18 mouse cellular contexts compared by ENCODE assay signal in genomic region chr8:122483877-122484276, GRCm38 (mm10). TPM values are rescaled to one million over a fixed set of nuclear protein-coding genes. Genes with fewer than 3 reads are reported as not detected.
DNase-seq lines count a peak whose midpoint lies in the region; ATAC-seq and TF ChIP-seq lines count a peak whose summit lies in the region.
"Had no signal": no experiment of that assay in that cellular context is flagged by ENCODE, and none has a peak within 500 bp of the region (broad histone marks: within the 10 kb centered on the region; RNA-seq: fewer than 3 reads in every experiment).

No protein-coding gene starts in this region.

- no peak overlapping the region for H3K4me2 ChIP-seq in kidney, postnatal 0 days (ENCODE audit: low read length)
- H3K4me2 ChIP-seq: forebrain, embryonic 15.5 days; intestine, embryonic 15.5 days; liver, embryonic 13.5 days; stomach, embryonic 15.5 days had no signal

- TF ChIP-seq EP300 in MEL (IDR thresholded peaks at IDR 0.05; ENCODE audit: low read depth in 1 of 2, low read length in 2 of 2) = no peak

- H3K4me3 ChIP-seq in kidney, postnatal 0 days (replicated peaks; ENCODE audit: low read depth, low read length) = no peak overlapping the region
- no peak overlapping the region for H3K4me3 ChIP-seq in thymus, adult 2 months (ENCODE audit: control insufficient read depth, insufficient read depth, low read length)
- H3K4me3 ChIP-seq in MEL (ENCODE audit: control insufficient read depth in 1 of 2, insufficient read depth in 1 of 2, low read depth in 2 of 2, low read length in 2 of 2) = no peak overlapping the region
- H3K4me3 ChIP-seq: forebrain, embryonic 15.5 days; intestine, embryonic 15.5 days; liver, embryonic 13.5 days; stomach, embryonic 15.5 days had no signal

- H3K27me3 ChIP-seq in kidney, postnatal 0 days (ENCODE audit: insufficient read depth, low read length) = no peaks in the 10 kb centered on the region
- no peaks in the 10 kb centered on the region for H3K27me3 ChIP-seq in thymus, adult 2 months (ENCODE audit: control insufficient read depth, insufficient read depth, low read length)
- H3K27me3 ChIP-seq in MEL (ENCODE audit: control insufficient read depth in 1 of 2, insufficient read depth in 2 of 2, low read length in 2 of 2) = no peaks in the 10 kb centered on the region
- H3K27me3 ChIP-seq: forebrain, embryonic 15.5 days; intestine, embryonic 15.5 days; liver, embryonic 13.5 days; stomach, embryonic 15.5 days had no signal

- H3K4me1 ChIP-seq in kidney, postnatal 0 days (replicated peaks; ENCODE audit: insufficient read depth, low read length) = no peaks in the 10 kb centered on the region
- no peaks in the 10 kb centered on the region for H3K4me1 ChIP-seq in thymus, adult 2 months (replicated peaks; ENCODE audit: control insufficient read depth, insufficient read depth, low read length)
- no peaks in the 10 kb centered on the region for H3K4me1 ChIP-seq in MEL (ENCODE audit: control insufficient read depth in 1 of 2, insufficient read depth in 2 of 2, low read length in 2 of 2)
- H3K4me1 ChIP-seq: intestine, embryonic 15.5 days; liver, embryonic 13.5 days; stomach, embryonic 15.5 days had no signal

- H3K79me2 ChIP-seq in MEL (ENCODE audit: control insufficient read depth, insufficient read depth, low read length, poor library complexity) = no peaks in the 10 kb centered on the region

- peak; percentile 43; the same call in 1 of the 2 replicates for TF ChIP-seq CTCF in kidney, postnatal 0 days (IDR thresholded peaks at IDR 0.05; ENCODE audit: low read depth)
- TF ChIP-seq CTCF in thymus, adult 2 months (IDR thresholded peaks at IDR 0.05; ENCODE audit: borderline replicate concordance, control insufficient read depth, extremely low read depth, insufficient read depth, low read length, poor library complexity) = peak; percentile 37; the same call in 1 of the 2 replicates
- TF ChIP-seq CTCF in MEL (IDR thresholded peaks at IDR 0.05 in 2 of 3, conservative IDR thresholded peaks at IDR 0.05 in 1 of 3; ENCODE audit: control insufficient read depth in 1 of 3, insufficient read depth in 1 of 3, low read depth in 2 of 3, low read length in 3 of 3, poor library complexity in 1 of 3, severe bottlenecking in 1 of 3) = peak; percentile 56 to 68 (median 62)

- TF ChIP-seq RAD21 in MEL (IDR thresholded peaks at IDR 0.05; ENCODE audit: low read depth, low read length) = peak; percentile 45

- WGBS in kidney, postnatal 0 days = 96% methylated on average over 7 of the region's 7 CpGs
- WGBS in thymus, adult 2 months = over 99% methylated on average over 7 of the region's 7 CpGs

- H3K9ac ChIP-seq in kidney, postnatal 0 days (ENCODE audit: low read depth, low read length) = no peak overlapping the region
- no peak overlapping the region for H3K9ac ChIP-seq in MEL (ENCODE audit: control insufficient read depth, low read depth, low read length, poor library complexity, severe bottlenecking)
- H3K9ac ChIP-seq: forebrain, embryonic 15.5 days; intestine, embryonic 15.5 days; liver, embryonic 13.5 days; stomach, embryonic 15.5 days had no signal

- no peak overlapping the region for H3K27ac ChIP-seq in kidney, postnatal 0 days
- H3K27ac ChIP-seq in thymus, adult 2 months (ENCODE audit: control insufficient read depth, insufficient read depth, low read length) = no peak overlapping the region
- no peak overlapping the region for H3K27ac ChIP-seq in MEL (ENCODE audit: control insufficient read depth, low read depth, low read length)
- H3K27ac ChIP-seq: forebrain, embryonic 15.5 days; intestine, embryonic 15.5 days; liver, embryonic 13.5 days; stomach, embryonic 15.5 days had no signal

- ATAC-seq in kidney, postnatal 0 days (replicated peaks; ENCODE audit: low FRiP score, low read depth) = no peak
- ATAC-seq: activated CD4-positive, CD25-positive, alpha-beta regulatory T cell, adult 4 months; forebrain, embryonic 15.5 days; intestine, embryonic 15.5 days had no signal

- no peak for DNase-seq in kidney, postnatal 0 days (ENCODE audit: low spot score)
- DNase-seq in kidney, postnatal 14 days = no peak
- no peak for DNase-seq in thymus, adult 2 months
- DNase-seq in thymus, postnatal 0 days (ENCODE audit: low spot score) = no peak
- peak; percentile 59 for DNase-seq in MEL (ENCODE audit: low read depth, low spot score)
- DNase-seq in frontal cortex, adult 2 months (ENCODE audit: extremely low spot score in 1 of 2, low spot score in 1 of 2) = no peak
- no peak for DNase-seq in ovary, adult 18-20 months (ENCODE audit: low spot score)
- DNase-seq: cerebellum, adult 2 months; gastrocnemius, postnatal 36 days; liver, embryonic 13.5 days; retina, postnatal 1 day had no signal

- H3K36me3 ChIP-seq in kidney, postnatal 0 days (ENCODE audit: insufficient read depth, low read length) = peaks cover 73% of the 10 kb centered on the region
- H3K36me3 ChIP-seq in thymus, adult 2 months (ENCODE audit: control insufficient read depth, insufficient read depth, low read length) = peaks cover 43% of the 10 kb centered on the region
- H3K36me3 ChIP-seq in MEL (ENCODE audit: control insufficient read depth in 1 of 2, insufficient read depth in 2 of 2, low read length in 2 of 2) = peaks cover 0 to 1% of the 10 kb centered on the region in 2 experiments; a peak in 1 of 4 replicates

- no peak for TF ChIP-seq POLR2A in thymus, adult 2 months (IDR thresholded peaks at IDR 0.05; ENCODE audit: control insufficient read depth, extremely low read depth, insufficient read depth, low read length, poor library complexity)
- TF ChIP-seq POLR2A in MEL (IDR thresholded peaks at IDR 0.05; ENCODE audit: control insufficient read depth in 1 of 2, insufficient read depth in 1 of 2, low read depth in 1 of 2, low read length in 2 of 2, poor library complexity in 1 of 2) = no peak

- H3K9me3 ChIP-seq in kidney, postnatal 0 days (replicated peaks; ENCODE audit: low read length) = no peaks in the 10 kb centered on the region
- no peaks in the 10 kb centered on the region for H3K9me3 ChIP-seq in MEL (replicated peaks; ENCODE audit: insufficient read depth, low read length)
- H3K9me3 ChIP-seq: forebrain, embryonic 15.5 days; intestine, embryonic 15.5 days; liver, embryonic 13.5 days; stomach, embryonic 15.5 days had no signal

TF ChIP-seq in MEL, 35 proteins besides CTCF, POLR2A, EP300 and RAD21 (continues in another document):
- no peak for TF ChIP-seq CHD1 (IDR thresholded peaks at IDR 0.05; ENCODE audit: low read depth, low read length)
- no peak for TF ChIP-seq MAX (IDR thresholded peaks at IDR 0.05; ENCODE audit: low read length)
- 0 out of 2 replicates have a peak, but pooled peaks have one; percentile 20 for TF ChIP-seq MYC (IDR thresholded peaks at IDR 0.05; ENCODE audit: low read depth, low read length)
- no peak for TF ChIP-seq GABPA (IDR thresholded peaks at IDR 0.05; ENCODE audit: low read depth, low read length)
- no peak for TF ChIP-seq JUND (IDR thresholded peaks at IDR 0.05; ENCODE audit: low read depth, low read length)
- no peak for TF ChIP-seq TCF12 (IDR thresholded peaks at IDR 0.05; ENCODE audit: low read depth, low read length)
- TF ChIP-seq ETS1 (IDR thresholded peaks at IDR 0.05; ENCODE audit: low read depth, low read length) = no peak
- TF ChIP-seq SMC3 (IDR thresholded peaks at IDR 0.05; ENCODE audit: low read depth, low read length) = peak; percentile 48

RNA-seq across cellular contexts. Expression of gene Ctu2, which starts 7.9 kb away (rescaled TPM):
- 44.5 and 45.6 TPM in 2 replicates for polyA plus RNA-seq in kidney, postnatal 0 days (2015; fragmentation: Nextera tagmentation; extraction: Ambion mirVana)
- 118 and 136 TPM in 2 replicates for polyA plus RNA-seq in thymus, adult 2 months (2012; rRNA removed)
- polyA plus RNA-seq in thymus, postnatal 0 days (2015; fragmentation: Nextera tagmentation; extraction: Ambion mirVana) = 72.9 and 75.3 TPM in 2 replicates
- 44.4 and 57.4 TPM in 2 replicates for total RNA-seq in MEL (2012; rRNA removed)
- 10 to 100 TPM in 1 of 2 experiments, not detected in 1; 44.0 TPM for polyA plus RNA-seq in MEL (2012; ENCODE audit: insufficient read depth in 1 of 2, insufficient read length in 2 of 2, low read depth in 1 of 2, low replicate concordance in 2 of 2, missing spikeins in 1 of 2)
- polyA plus RNA-seq in frontal cortex, adult 2 months (2012; rRNA removed) = 40.2 and 51.2 TPM in 2 replicates

RNA-seq across cellular contexts. Expression of gene Rnf166, which starts 8.0 kb away (rescaled TPM):
- 44.0 and 44.5 TPM in 2 replicates for polyA plus RNA-seq in kidney, postnatal 0 days (2015; fragmentation: Nextera tagmentation; extraction: Ambion mirVana)
- polyA plus RNA-seq in thymus, adult 2 months (2012; rRNA removed) = 273 and 296 TPM in 2 replicates
- polyA plus RNA-seq in thymus, postnatal 0 days (2015; fragmentation: Nextera tagmentation; extraction: Ambion mirVana) = 98.0 and 108 TPM in 2 replicates
- total RNA-seq in MEL (2012; rRNA removed) = 12.0 and 18.6 TPM in 2 replicates
- polyA plus RNA-seq in MEL (2012; ENCODE audit: insufficient read depth in 1 of 2, insufficient read length in 2 of 2, low read depth in 1 of 2, low replicate concordance in 2 of 2, missing spikeins in 1 of 2) = 10 to 100 TPM in 1 of 2 experiments, not detected in 1; 37.7 TPM
- polyA plus RNA-seq in frontal cortex, adult 2 months (2012; rRNA removed) = 62.3 and 86.3 TPM in 2 replicates

RNA-seq across cellular contexts. Expression of gene Snai3, which starts 23.3 kb away (rescaled TPM):
- polyA plus RNA-seq in kidney, postnatal 0 days (2015; fragmentation: Nextera tagmentation; extraction: Ambion mirVana) = 0.67 and 1.0 TPM in 2 replicates
- 47.1 and 51.1 TPM in 2 replicates for polyA plus RNA-seq in thymus, adult 2 months (2012; rRNA removed)
- polyA plus RNA-seq in thymus, postnatal 0 days (2015; fragmentation: Nextera tagmentation; extraction: Ambion mirVana) = 37.5 TPM in 2 replicates
- total RNA-seq in MEL (2012; rRNA removed) = not detected in 2 replicates
- under 1 TPM in 1 of 2 experiments, not detected in 1; 0.06 TPM for polyA plus RNA-seq in MEL (2012; ENCODE audit: insufficient read depth in 1 of 2, insufficient read length in 2 of 2, low read depth in 1 of 2, low replicate concordance in 2 of 2, missing spikeins in 1 of 2)
- 0.22 and 0.57 TPM in 2 replicates for polyA plus RNA-seq in frontal cortex, adult 2 months (2012; rRNA removed)
- polyA plus RNA-seq: brain, embryonic 14.5 days; forebrain, embryonic 15.5 days; hindbrain, embryonic 11.5 days; neural tube, embryonic 14.5 days had no signal

RNA-seq across cellular contexts. Expression of gene Mvd, which starts 40.7 kb away (rescaled TPM):
- polyA plus RNA-seq in kidney, postnatal 0 days (2015; fragmentation: Nextera tagmentation; extraction: Ambion mirVana) = 31.2 and 36.3 TPM in 2 replicates
- 25.0 and 26.2 TPM in 2 replicates for polyA plus RNA-seq in thymus, adult 2 months (2012; rRNA removed)
- 17.4 and 19.5 TPM in 2 replicates for polyA plus RNA-seq in thymus, postnatal 0 days (2015; fragmentation: Nextera tagmentation; extraction: Ambion mirVana)
- 20.6 and 20.8 TPM in 2 replicates for total RNA-seq in MEL (2012; rRNA removed)
- 10 to 100 TPM in 1 of 2 experiments, not detected in 1; 25.5 TPM for polyA plus RNA-seq in MEL (2012; ENCODE audit: insufficient read depth in 1 of 2, insufficient read length in 2 of 2, low read depth in 1 of 2, low replicate concordance in 2 of 2, missing spikeins in 1 of 2)
- polyA plus RNA-seq in frontal cortex, adult 2 months (2012; rRNA removed) = 31.2 and 35.9 TPM in 2 replicates

RNA-seq across cellular contexts. Expression of gene Cyba, which starts 51.1 kb away (rescaled TPM):
- polyA plus RNA-seq in kidney, postnatal 0 days (2015; fragmentation: Nextera tagmentation; extraction: Ambion mirVana) = 647 and 704 TPM in 2 replicates
- polyA plus RNA-seq in thymus, adult 2 months (2012; rRNA removed) = 671 and 705 TPM in 2 replicates
- 540 and 564 TPM in 2 replicates for polyA plus RNA-seq in thymus, postnatal 0 days (2015; fragmentation: Nextera tagmentation; extraction: Ambion mirVana)
- total RNA-seq in MEL (2012; rRNA removed) = 299 and 344 TPM in 2 replicates
- polyA plus RNA-seq in MEL (2012; ENCODE audit: insufficient read depth in 1 of 2, insufficient read length in 2 of 2, low read depth in 1 of 2, low replicate concordance in 2 of 2, missing spikeins in 1 of 2) = 100 to 1,000 TPM; 321 to 338 TPM
- 19.4 and 21.5 TPM in 2 replicates for polyA plus RNA-seq in frontal cortex, adult 2 months (2012; rRNA removed)

Comparison
In these comparisons a context has a peak if more than half of its experiments do, and no peak if none do; other contexts are left out.
1. RNA of gene Snai3, which starts 23.3 kb away (polyA plus RNA-seq): 47.1 to 51.1 TPM in thymus, adult 2 months and 37.5 TPM in thymus, postnatal 0 days; 0.67 to 1.0 TPM in kidney, postnatal 0 days, 0.22 to 0.57 TPM in frontal cortex, adult 2 months and 0.06 TPM in MEL; every median in the first group is over 10 times any median in the second.
2. Peak in every context shown above with its lines, with median percentiles within 50 percentile points of each other: CTCF ChIP-seq.